Mouse (Mus musculus): ENCODE data around the gene Abhd6.

DNA sequence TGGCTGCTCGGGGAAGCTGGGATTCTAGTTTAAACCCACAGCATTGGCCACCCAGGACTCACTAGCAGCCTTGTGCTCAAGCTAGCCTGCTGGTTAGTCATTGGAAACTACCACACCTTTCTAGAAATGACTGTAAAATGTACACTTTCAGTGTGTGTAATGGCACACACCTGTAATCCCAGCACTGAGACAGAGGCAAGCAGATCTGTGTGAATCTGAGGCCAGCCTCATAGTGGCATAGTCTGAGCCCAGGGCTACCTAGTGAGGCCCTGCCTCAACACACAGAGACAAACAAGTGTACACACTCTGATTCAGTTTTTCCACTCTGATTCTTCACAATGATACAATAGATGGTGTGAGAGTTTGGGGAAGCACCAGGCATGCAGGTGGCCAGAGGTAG is 13.3 kb upstream of the Abhd6 start:
- no peak for TF ChIP-seq CTCF (IDR thresholded peaks at IDR 0.05; ENCODE audit: insufficient read depth, low read length)
- no peak for TF ChIP-seq POLR2A (IDR thresholded peaks at IDR 0.05; ENCODE audit: borderline replicate concordance, extremely low read depth, low read depth, low read length)

Measured in lung, adult 2 months (tissue).